Mouse (Mus musculus) gastrocnemius, adult 2 months (tissue): ENCODE measurements at regions not wholly inside any gene's neighbourhood (a gene's known extent, or its start where the extent isn't known, plus 50 kb on each side); places are given as distances from the start of the nearest gene placed in this dataset.

Source experiments
- DNase-seq: peaks from one replicate; pipeline ENCODE4 v3.0.0; 2022
- H3K27ac ChIP-seq: fragments of 200-600 bp; 2 replicates; pipeline ENCODE4 v1.8.1; 2022; ENCODE audit warnings: mild to moderate bottlenecking
- H3K4me3 ChIP-seq: fragments of 200-600 bp; 2 replicates; pipeline ENCODE4 v1.8.1; 2022; ENCODE audit warnings: mild to moderate bottlenecking, moderate library complexity
- CTCF ChIP-seq: fragments of 200-600 bp; IDR thresholded peaks from 2 replicates; pipeline ENCODE4 v1.8.1; 2022; ENCODE audit warnings: antibody characterized with exemption, mild to moderate bottlenecking, moderate library complexity
- intact Hi-C: fragments of 180-260 bp; cut with DNase I; formaldehyde crosslinking; loops from one replicate; pipeline ENCODE4 v1.15.1; 2025

- TF ChIP-seq CTCF, result peak; percentile 71
- Histone ChIP-seq H3K4me3 (no peak overlapping the region), H3K27ac (no peak overlapping the region)
- peak; percentile 21 for DNase-seq
- intact Hi-C loops, result no loop called here
These were observed 341.8 kb upstream of the Mms22l start for GRCm38 (mm10) chr4:24154418-24154817.

GRCm38 (mm10) chr4:24173750-24174149 lies 322.5 kb upstream of the Mms22l start:
- no peak overlapping the region for H3K4me3 ChIP-seq
- DNase-seq, result no peak
- no peak for TF ChIP-seq CTCF
- H3K27ac ChIP-seq, result no peak overlapping the region
- intact Hi-C loops, result no loop called here

GRCm38 (mm10) chr4:24213262-24214036 lies 282.8 kb upstream of the Mms22l start:
- H3K4me3 ChIP-seq, result no peak overlapping the region
- intact Hi-C loops, result no loop called here
- H3K27ac ChIP-seq, result no peak overlapping the region
- DNase-seq, result no peak
- no peak for TF ChIP-seq CTCF

- H3K4me3 ChIP-seq, result no peak overlapping the region
- intact Hi-C loops, result no loop called here
- no peak for TF ChIP-seq CTCF
- no peak for DNase-seq
- H3K27ac ChIP-seq, result no peak overlapping the region
These were observed 282.3 kb upstream of the Mms22l start for GRCm38 (mm10) chr4:24214037-24214362.

GRCm38 (mm10) chr4:24218383-24218934 lies 277.8 kb upstream of the Mms22l start:
- Histone ChIP-seq H3K4me3 (no peak overlapping the region), H3K27ac (no peak overlapping the region)
- no peak for TF ChIP-seq CTCF
- DNase-seq, result no peak
- intact Hi-C loops, result no loop called here

GRCm38 (mm10) chr4:24219074-24219497 lies 277.2 kb upstream of the Mms22l start:
- intact Hi-C loops, result no loop called here
- DNase-seq, result no peak
- no peak for TF ChIP-seq CTCF

GRCm38 (mm10) chr4:24219583-24219982 lies 276.7 kb upstream of the Mms22l start:
- intact Hi-C loops, result no loop called here
- Histone ChIP-seq H3K27ac (no peak overlapping the region), H3K4me3 (no peak overlapping the region)
- DNase-seq, result no peak
- TF ChIP-seq CTCF, result no peak

More at GRCm38 (mm10) chr4:24219074-24219497, 277.2 kb upstream of the Mms22l start:
- Histone ChIP-seq H3K4me3 (no peak overlapping the region), H3K27ac (no peak overlapping the region)

- H3K4me3 ChIP-seq, result no peak overlapping the region
- intact Hi-C loops, result loop anchor here (5.0 kb wide), 1 partner anchor 327 kb away; no protein-coding TSS in a partner anchor
- H3K27ac ChIP-seq, result no peak overlapping the region
- no peak for DNase-seq
- no peak for TF ChIP-seq CTCF
These were observed 251.1 kb upstream of the Mms22l start for GRCm38 (mm10) chr4:24245124-24245523.

GRCm38 (mm10) chr4:24248142-24249054 lies 247.9 kb upstream of the Mms22l start:
- Histone ChIP-seq H3K27ac (no peak overlapping the region), H3K4me3 (no peak overlapping the region)
- intact Hi-C loops, result loop anchor here (5.0 kb wide), 1 partner anchor 324 kb away; no protein-coding TSS in a partner anchor
- DNase-seq, result no peak
- TF ChIP-seq CTCF, result no peak

- intact Hi-C loops, result loop anchor here (5.0 kb wide), 1 partner anchor 323 kb away; no protein-coding TSS in a partner anchor
- Histone ChIP-seq H3K27ac (no peak overlapping the region), H3K4me3 (no peak overlapping the region)
- peak; percentile 52 for TF ChIP-seq CTCF
- no peak for DNase-seq
These were observed 246.8 kb upstream of the Mms22l start for GRCm38 (mm10) chr4:24249243-24249970.

GRCm38 (mm10) chr4:24278154-24278553 lies 218.1 kb upstream of the Mms22l start:
- peak; percentile 20; the same call in 1 of the 2 replicates for TF ChIP-seq CTCF
- no peak overlapping the region for H3K27ac ChIP-seq
- intact Hi-C loops, result no loop called here
- no peak overlapping the region for H3K4me3 ChIP-seq
- DNase-seq, result no peak
